Mouse (Mus musculus) heart, postnatal 0 days (tissue): ENCODE data around the gene Sdc4. TPM values are rescaled to one million over a fixed set of nuclear protein-coding genes. Genes with fewer than 3 reads are reported as not detected.

Source experiments
- ATAC-seq: fragments of 200-750 bp; cut with Nextera tagmentation; 2 replicates; pipeline ENCODE4 v1.8.0; 2017; ENCODE audit warnings: low read depth, moderate number of reproducible peaks, moderate library complexity; ENCODE audit not compliant: insufficient read depth
- DNase-seq: peaks from one replicate; pipeline ENCODE4 v3.0.0-alpha.2; 2016; ENCODE audit warnings: low spot score
- H3K27ac ChIP-seq: fragments of 300-500 bp; sonication (generic); 2 replicates; pipeline ENCODE4 v1.5.1; 2014; ENCODE audit warnings: low read depth, mild to moderate bottlenecking
- H3K27me3 ChIP-seq: fragments of 300-500 bp; sonication (generic); 2 replicates; pipeline ENCODE4 v1.6.1; 2014; ENCODE audit warnings: low read length, mixed read lengths; ENCODE audit not compliant: control insufficient read depth, insufficient read depth
- H3K36me3 ChIP-seq: fragments of 300-500 bp; sonication (generic); replicated peaks from 2 replicates; pipeline ENCODE4 v1.6.1; 2014; ENCODE audit warnings: low read length, mixed read lengths; ENCODE audit not compliant: control insufficient read depth, insufficient read depth
- H3K4me1 ChIP-seq: fragments of 300-500 bp; sonication (generic); 2 replicates; pipeline ENCODE4 v1.6.1; 2014; ENCODE audit warnings: antibody characterized with exemption; ENCODE audit not compliant: control insufficient read depth, insufficient read depth
- H3K4me2 ChIP-seq: fragments of 300-500 bp; sonication (generic); 2 replicates; pipeline ENCODE4 v1.6.1; 2014; ENCODE audit warnings: low read depth, mild to moderate bottlenecking, low read length, moderate library complexity
- H3K4me3 ChIP-seq: fragments of 300-500 bp; sonication (generic); 2 replicates; pipeline ENCODE4 v1.5.1; 2014; ENCODE audit warnings: low read depth, low read length
- H3K9ac ChIP-seq: fragments of 300-500 bp; sonication (generic); replicated peaks from 2 replicates; pipeline ENCODE4 v1.6.1; 2014; ENCODE audit warnings: low read depth, low read length, mixed read lengths
- H3K9me3 ChIP-seq: fragments of 300-500 bp; sonication (generic); replicated peaks from 2 replicates; pipeline ENCODE4 v1.6.1; 2016; ENCODE audit warnings: low read length; ENCODE audit not compliant: control insufficient read depth
- CTCF ChIP-seq: IDR thresholded peaks from 2 replicates; pipeline ENCODE4 v1.5.1; 2016; ENCODE audit warnings: antibody characterized with exemption, control low read depth, low read depth
- EP300 ChIP-seq: IDR thresholded peaks from 2 replicates; pipeline ENCODE4 v1.6.1; 2016; ENCODE audit warnings: antibody characterized with exemption, low read depth
- WGBS: fragments of 180-500 bp; shearing (Covaris S2); extraction: QIAGEN DNeasy Blood & Tissue Kit; methylation state at CpG from one replicate; pipeline ENCODE4 v1.1.7; 2014; 5-methylcytosine and 5-hydroxymethylcytosine counted together
- polyA plus RNA-seq: library from polyadenylated mRNA; unstranded; fragments of >200 nt; fragmentation: Nextera tagmentation; extraction: Ambion mirVana; gene quantifications from 2 replicates; pipeline ENCODE4 v1.2.1, GENCODE M21; 2015
- total RNA-seq: library from RNA; depleted of rRNA; stranded (reverse); fragments of >200 nt; gene quantifications from 2 replicates; pipeline ENCODE4 v1.2.3, GENCODE M21; 2014; ENCODE audit warnings: low replicate concordance

Gene Sdc4
- total and polyA plus RNA-seq, 2 experiments from 2014 or later = 30.7 to 46.5 TPM

DNA sequence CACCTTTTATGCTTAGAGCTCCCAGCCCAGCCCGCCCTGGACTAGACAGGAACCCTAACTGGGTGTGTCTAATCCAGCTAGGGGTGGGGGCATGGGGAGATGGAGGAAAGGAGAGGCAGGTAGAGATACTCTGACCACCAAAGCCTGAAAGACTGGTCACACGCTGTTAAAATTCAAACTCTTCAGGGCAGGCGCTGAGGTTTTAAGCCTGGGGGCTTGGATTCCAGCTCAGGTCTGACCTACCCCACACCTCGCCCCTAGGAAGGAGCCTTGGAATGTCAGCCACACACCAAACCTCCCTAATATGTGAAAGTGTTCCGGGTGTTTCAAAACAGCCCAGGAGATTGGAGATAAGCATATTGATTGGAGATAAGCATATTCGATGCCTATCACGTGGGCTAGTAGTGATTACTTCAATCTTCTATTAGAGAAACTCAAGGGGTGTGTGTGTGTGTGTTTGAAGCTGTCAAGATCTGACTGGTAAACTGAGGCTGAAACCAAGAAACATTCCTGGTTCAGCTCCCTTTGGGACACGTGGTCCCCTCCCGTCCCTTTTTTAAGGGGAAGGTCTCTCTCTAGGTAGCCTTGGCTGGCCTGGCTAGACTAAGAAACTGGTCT is 10.3 kb downstream of the Sdc4 start:
- H3K4me3 ChIP-seq = no peak overlapping the region
- peak overlapping the region; percentile 14; the same call in 1 of the 2 replicates for H3K4me2 ChIP-seq
- ATAC-seq = no peak
- H3K27ac ChIP-seq = peak overlapping the region; percentile 47; the same call in 1 of the 2 replicates
- no peaks in the 10 kb centered on the region for H3K9me3 ChIP-seq
- H3K9ac ChIP-seq = no peak overlapping the region
- peaks cover 31% of the 10 kb centered on the region for H3K4me1 ChIP-seq
- WGBS = 83% methylated on average over 9 of the region's 9 CpGs
- H3K36me3 ChIP-seq = peaks cover 11% of the 10 kb centered on the region
- DNase-seq = no peak
- TF ChIP-seq CTCF (no peak), EP300 (no peak)
- peaks cover 10% of the 10 kb centered on the region; the same call in 1 of the 2 replicates for H3K27me3 ChIP-seq

DNA sequence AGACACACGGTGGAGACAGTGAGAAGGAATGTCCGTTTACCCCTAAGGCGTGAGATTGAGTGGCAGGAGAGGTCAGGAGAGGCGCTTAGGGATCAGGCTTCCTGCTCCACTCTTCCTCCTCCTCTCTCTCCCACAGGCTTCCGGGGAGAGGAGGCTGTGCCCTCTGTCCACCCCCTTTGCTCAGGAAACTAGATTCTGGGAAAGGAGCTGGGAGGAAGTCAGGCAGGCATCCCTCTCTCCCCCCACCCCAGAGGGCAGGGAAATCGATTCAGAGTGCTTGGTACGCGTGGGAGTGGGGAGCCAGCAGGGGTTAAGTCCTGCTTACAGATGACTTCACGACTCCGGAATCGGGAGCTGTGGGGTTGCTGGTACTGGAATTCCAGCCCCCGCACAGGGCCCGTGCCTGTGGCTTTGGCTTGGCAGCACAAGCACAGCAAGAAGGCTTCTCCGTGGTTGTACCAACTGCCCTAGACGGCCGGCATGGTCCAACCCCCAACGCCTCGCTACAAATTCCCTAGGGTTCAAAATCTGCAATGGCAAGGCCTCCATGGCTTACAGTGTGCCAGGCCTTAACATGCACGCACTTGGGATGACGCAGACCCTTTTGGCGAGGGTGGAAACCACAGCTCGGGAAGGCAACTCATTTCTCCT is 11.0 kb downstream of the Sdc4 start:
- Histone ChIP-seq H3K4me2 (peak overlapping the region; percentile 14; the same call in 1 of the 2 replicates), H3K36me3 (peaks cover 18% of the 10 kb centered on the region), H3K9ac (no peak overlapping the region; the same call in 1 of the 2 replicates), H3K4me3 (no peak overlapping the region), H3K27ac (peak overlapping the region; percentile 47), H3K9me3 (no peaks in the 10 kb centered on the region), H3K27me3 (peaks cover 10% of the 10 kb centered on the region; the same call in 1 of the 2 replicates), H3K4me1 (peaks cover 29% of the 10 kb centered on the region)
- DNase-seq = peak; percentile 52
- TF ChIP-seq EP300 (no peak), CTCF (no peak)
- peak; percentile 59; the same call in 1 of the 2 replicates for ATAC-seq
- 22% methylated on average over 22 of the region's 22 CpGs for WGBS

DNA sequence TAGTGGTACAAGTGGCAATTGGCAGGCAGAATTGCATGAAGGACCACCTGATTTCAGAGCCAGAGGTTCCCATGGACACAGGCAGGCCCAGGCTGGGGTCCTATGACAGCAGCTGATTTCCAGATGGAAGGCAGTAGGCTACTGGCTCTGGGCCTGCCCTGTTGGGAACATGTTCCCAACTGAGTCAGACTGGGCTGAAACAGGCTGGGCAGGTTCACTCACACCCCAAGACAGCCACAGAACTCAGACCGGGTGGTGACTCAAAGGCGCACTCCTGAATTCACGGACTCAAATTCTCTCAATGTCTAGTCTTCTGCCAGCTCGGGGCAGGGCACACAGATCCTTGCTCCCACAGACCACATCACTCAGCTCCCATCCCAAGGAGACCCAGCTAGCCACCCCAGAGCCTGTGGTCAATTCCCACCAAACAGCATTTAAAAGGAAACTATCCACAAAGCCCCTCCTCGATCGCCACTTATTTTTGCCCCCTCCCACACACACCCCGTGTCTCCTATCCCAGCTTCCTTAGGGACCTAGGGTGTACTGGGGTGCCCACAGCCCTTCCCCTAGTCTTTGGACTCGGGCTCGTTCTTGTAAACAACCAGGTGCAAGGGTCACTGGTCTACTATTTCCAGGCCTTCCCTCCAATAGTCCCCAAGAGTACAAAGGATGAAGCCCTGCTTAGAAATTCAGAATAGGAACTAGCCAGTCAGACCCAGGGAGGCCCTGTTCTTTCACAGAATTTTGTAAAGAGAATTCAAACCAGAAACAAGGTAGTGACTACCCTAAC is 11.8 kb downstream of the Sdc4 start:
- ATAC-seq = no peak
- peaks cover 26% of the 10 kb centered on the region for H3K36me3 ChIP-seq
- 75% methylated on average over 9 of the region's 9 CpGs for WGBS
- peaks cover 10% of the 10 kb centered on the region; the same call in 1 of the 2 replicates for H3K27me3 ChIP-seq
- no peak overlapping the region for H3K9ac ChIP-seq
- peaks cover 26% of the 10 kb centered on the region for H3K4me1 ChIP-seq
- no peak for DNase-seq
- no peak overlapping the region for H3K4me3 ChIP-seq
- H3K9me3 ChIP-seq = no peaks in the 10 kb centered on the region
- no peak overlapping the region for H3K4me2 ChIP-seq
- no peak for TF ChIP-seq CTCF
- TF ChIP-seq EP300 = no peak
- no peak overlapping the region for H3K27ac ChIP-seq

DNA sequence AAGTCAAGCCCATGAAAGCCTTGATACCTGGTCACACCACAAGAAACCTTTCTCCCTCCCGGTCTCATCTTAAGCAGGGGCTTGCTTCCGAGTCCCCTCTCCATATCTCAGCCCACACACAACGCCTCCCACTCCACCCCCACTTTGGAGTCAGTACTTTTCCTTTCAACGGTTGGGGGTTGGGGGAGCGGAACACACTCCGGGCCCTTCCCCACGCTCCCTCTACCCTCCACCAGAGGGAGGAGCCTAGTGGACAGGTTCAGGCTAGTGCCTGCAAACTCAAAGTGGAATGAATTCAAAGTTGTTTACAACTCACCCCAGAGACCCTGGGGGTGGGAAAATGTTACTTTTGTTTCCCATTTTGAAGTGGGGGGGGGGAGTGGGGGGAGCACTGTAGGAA is 13.0 kb downstream of the Sdc4 start:
- H3K4me1 ChIP-seq = peaks cover 17% of the 10 kb centered on the region
- no peak overlapping the region for H3K27ac ChIP-seq
- no peak overlapping the region for H3K9ac ChIP-seq
- DNase-seq = no peak
- H3K27me3 ChIP-seq = peaks cover 10% of the 10 kb centered on the region; the same call in 1 of the 2 replicates
- peaks cover 26% of the 10 kb centered on the region for H3K36me3 ChIP-seq
- H3K4me3 ChIP-seq = no peak overlapping the region
- no peak overlapping the region for H3K4me2 ChIP-seq
- H3K9me3 ChIP-seq = no peaks in the 10 kb centered on the region
- WGBS = 28% methylated on average over 7 of the region's 7 CpGs
- ATAC-seq = no peak
- no peak for TF ChIP-seq EP300

DNA sequence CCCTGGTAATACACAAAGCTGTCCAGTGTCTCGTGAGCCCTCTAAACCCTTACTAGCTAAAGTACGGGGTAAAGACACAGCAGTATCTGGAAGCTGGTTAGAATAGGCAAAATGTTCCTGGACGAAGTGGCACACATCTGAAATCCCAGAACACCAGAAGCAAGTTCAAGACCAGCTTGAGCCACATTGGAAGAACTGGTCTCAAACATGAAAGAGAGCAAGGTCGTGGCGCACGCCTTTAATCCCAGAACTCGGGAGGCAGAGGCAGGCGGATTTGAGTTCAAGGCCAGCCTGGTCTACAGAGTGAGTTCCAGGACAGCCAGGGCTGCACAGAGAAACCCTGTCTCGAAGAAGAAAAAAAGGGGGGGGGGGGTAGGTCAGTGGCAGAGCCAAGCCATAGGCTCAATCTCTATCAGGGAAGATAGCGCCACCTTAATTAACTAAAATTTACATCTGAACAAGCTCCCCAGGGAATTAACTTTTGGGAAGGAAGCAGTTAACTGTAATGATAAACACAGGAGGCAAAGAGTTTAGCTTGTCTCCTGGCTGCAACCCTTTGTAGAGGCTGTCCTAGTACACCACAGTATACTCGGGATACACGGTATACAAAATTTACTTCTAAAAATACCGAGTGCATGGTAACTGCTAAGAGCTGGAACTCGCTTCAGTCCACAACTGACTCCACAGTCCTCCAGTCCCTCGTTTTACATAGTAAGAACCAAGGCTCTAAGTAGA is 13.6 kb downstream of the Sdc4 start:
- Histone ChIP-seq H3K4me3 (no peak overlapping the region), H3K9ac (no peak overlapping the region), H3K36me3 (peaks cover 26% of the 10 kb centered on the region), H3K9me3 (no peaks in the 10 kb centered on the region), H3K4me1 (peaks cover 11% of the 10 kb centered on the region), H3K4me2 (no peak overlapping the region), H3K27me3 (peaks cover 10% of the 10 kb centered on the region; the same call in 1 of the 2 replicates), H3K27ac (no peak overlapping the region)
- ATAC-seq = no peak
- no peak for TF ChIP-seq CTCF
- TF ChIP-seq EP300 = no peak
- WGBS = 62% methylated on average over 15 of the region's 15 CpGs
- no peak for DNase-seq
